Mouse (Mus musculus) liver, embryonic 11.5 days (tissue): ENCODE data around the gene Ttf1. TPM values are rescaled to one million over a fixed set of nuclear protein-coding genes. Genes with fewer than 3 reads are reported as not detected.
A peak's percentile ranks its signal among the peaks of the same experiment; 100 is the strongest.

Experiments
- ATAC-seq: fragments of 200-750 bp; cut with Nextera tagmentation; replicated peaks from 2 replicates; pipeline ENCODE4 v1.8.0; 2017; ENCODE audit warnings: moderate number of reproducible peaks, mild to moderate bottlenecking, moderate TSS enrichment, moderate library complexity; ENCODE audit not compliant: low FRiP score
- DNase-seq: peaks from one replicate; pipeline ENCODE4 v3.0.0-alpha.2; 2017; ENCODE audit warnings: low spot score
- H3K27ac ChIP-seq: fragments of 300-500 bp; sonication (generic); 2 replicates; pipeline ENCODE4 v1.5.1; 2014; ENCODE audit warnings: mild to moderate bottlenecking, low read depth, low read length, control low read depth
- H3K27me3 ChIP-seq: fragments of 300-500 bp; sonication (generic); replicated peaks from 2 replicates; pipeline ENCODE4 v1.6.1; 2014; ENCODE audit warnings: low read length, mixed read lengths; ENCODE audit not compliant: control insufficient read depth, insufficient read depth
- H3K36me3 ChIP-seq: fragments of 300-500 bp; sonication (generic); 2 replicates; pipeline ENCODE4 v1.6.1; 2014; ENCODE audit warnings: mild to moderate bottlenecking, low read length, moderate library complexity, mixed read lengths; ENCODE audit not compliant: control insufficient read depth, insufficient read depth
- H3K4me1 ChIP-seq: fragments of 300-500 bp; sonication (generic); replicated peaks from 2 replicates; pipeline ENCODE4 v1.6.1; 2014; ENCODE audit warnings: low read length, mixed read lengths; ENCODE audit not compliant: control insufficient read depth, insufficient read depth
- H3K4me2 ChIP-seq: fragments of 300-500 bp; sonication (generic); 2 replicates; pipeline ENCODE4 v1.6.1; 2014; ENCODE audit warnings: mild to moderate bottlenecking, control low read depth, moderate library complexity
- H3K4me3 ChIP-seq: fragments of 300-500 bp; sonication (generic); 2 replicates; pipeline ENCODE4 v1.5.1; 2014; ENCODE audit warnings: low read depth, low read length, control low read depth
- H3K9ac ChIP-seq: fragments of 300-500 bp; sonication (generic); 2 replicates; pipeline ENCODE4 v1.6.1; 2014; ENCODE audit warnings: low read depth, low read length, control low read depth
- H3K9me3 ChIP-seq: fragments of 300-500 bp; sonication (generic); 2 replicates; pipeline ENCODE4 v1.6.1; 2016; ENCODE audit warnings: low read length, inconsistent platforms, mixed read lengths; ENCODE audit not compliant: control insufficient read depth
- WGBS: fragments of 180-500 bp; shearing (Covaris S2); extraction: QIAGEN DNeasy Blood & Tissue Kit; methylation state at CpG from one replicate; pipeline ENCODE4 v1.1.7; 2014; 5-methylcytosine and 5-hydroxymethylcytosine counted together
- polyA plus RNA-seq: library from polyadenylated mRNA; unstranded; fragments of >200 nt; fragmentation: Nextera tagmentation; extraction: Ambion mirVana; gene quantifications from 2 replicates; pipeline ENCODE4 v1.2.1, GENCODE M21; 2014

Gene Ttf1
- polyA plus RNA-seq, 1 experiment from 2014 or later: 11.1 TPM

DNA sequence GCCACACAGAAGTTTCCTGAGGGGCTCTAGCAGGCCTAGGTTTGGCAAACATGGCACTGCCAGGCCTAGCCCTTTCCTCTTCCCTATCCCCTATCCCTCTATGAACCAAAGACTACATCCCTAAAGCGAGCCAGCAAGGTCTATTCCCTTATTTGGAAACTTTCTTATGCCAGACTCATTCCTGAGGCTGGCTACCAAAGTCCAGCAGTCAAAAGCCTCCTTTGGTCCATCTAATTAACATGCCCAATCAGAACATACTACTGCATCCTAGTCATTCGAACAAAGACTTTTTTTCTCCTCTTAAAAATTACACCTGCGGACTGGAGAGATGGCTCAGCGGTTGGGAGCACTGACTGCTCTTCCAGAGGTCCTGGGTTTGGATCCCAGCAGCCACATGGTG is 28.1 kb upstream of the Ttf1 start:
- peaks cover 3% of the 10 kb centered on the region; the same call in 1 of the 2 replicates for H3K4me1 ChIP-seq
- no peak overlapping the region for H3K4me3 ChIP-seq
- 78% methylated on average over 4 of the region's 4 CpGs for WGBS
- ATAC-seq (no peak), DNase-seq (no peak)
- no peak overlapping the region for H3K27ac ChIP-seq
- H3K27me3 ChIP-seq: no peaks in the 10 kb centered on the region; the same call in 1 of the 2 replicates
- H3K36me3 ChIP-seq: no peaks in the 10 kb centered on the region
- H3K9ac ChIP-seq: no peak overlapping the region
- H3K4me2 ChIP-seq: no peak overlapping the region
- H3K9me3 ChIP-seq: no peaks in the 10 kb centered on the region

DNA sequence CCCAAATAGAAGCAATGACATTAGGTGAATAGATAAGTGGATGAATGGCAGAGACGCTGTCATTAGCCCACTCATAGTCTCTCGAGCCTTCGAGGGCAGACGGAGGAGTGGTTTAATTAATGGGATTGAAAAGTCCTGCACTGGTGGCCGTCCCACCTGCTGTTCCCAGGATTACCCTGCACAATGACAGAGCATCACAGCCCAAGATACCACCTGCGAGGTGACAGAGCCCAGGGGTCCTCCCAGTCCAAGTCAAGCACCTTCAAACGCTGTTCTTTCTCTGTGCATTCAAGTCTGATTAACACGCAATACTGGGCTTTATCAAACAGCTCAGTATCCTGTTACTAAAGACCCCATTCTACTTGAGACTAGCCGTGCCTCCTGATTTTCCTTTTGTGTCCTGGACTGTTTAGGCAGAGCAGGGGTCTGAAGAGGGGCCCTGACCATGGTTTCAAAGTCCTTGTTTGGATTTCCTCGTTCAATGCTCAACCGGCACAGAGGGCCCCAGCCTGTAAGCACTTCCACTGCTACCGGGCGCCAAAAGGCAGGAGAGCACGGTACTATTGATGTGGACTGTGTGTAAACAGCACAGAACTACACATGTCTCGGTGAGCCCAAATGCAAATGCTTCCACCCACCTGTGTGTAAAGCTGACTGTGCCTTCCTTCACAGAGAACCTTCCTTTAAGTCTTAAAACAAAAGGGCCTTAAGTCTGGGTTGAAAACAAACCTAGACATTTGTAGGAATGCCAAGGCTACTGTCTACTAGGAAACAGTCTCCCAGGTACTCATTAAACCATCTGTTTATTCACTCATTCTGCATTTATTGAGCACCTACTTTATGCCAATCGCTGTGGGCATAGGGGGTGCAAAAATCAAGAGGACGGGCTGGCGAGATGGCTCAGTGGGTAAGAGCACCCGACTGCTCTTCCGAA is 25.3 kb upstream of the Ttf1 start:
- Histone ChIP-seq H3K27ac (peak overlapping the region; percentile 68), H3K9me3 (no peaks in the 10 kb centered on the region), H3K9ac (no peak overlapping the region), H3K4me3 (no peak overlapping the region), H3K36me3 (no peaks in the 10 kb centered on the region), H3K4me2 (no peak overlapping the region), H3K4me1 (peaks cover 3% of the 10 kb centered on the region; the same call in 1 of the 2 replicates), H3K27me3 (peaks cover 10% of the 10 kb centered on the region)
- 62% methylated on average over 20 of the region's 20 CpGs for WGBS
- DNase-seq (no peak), ATAC-seq (peak; percentile 53; the same call in 1 of the 2 replicates)

DNA sequence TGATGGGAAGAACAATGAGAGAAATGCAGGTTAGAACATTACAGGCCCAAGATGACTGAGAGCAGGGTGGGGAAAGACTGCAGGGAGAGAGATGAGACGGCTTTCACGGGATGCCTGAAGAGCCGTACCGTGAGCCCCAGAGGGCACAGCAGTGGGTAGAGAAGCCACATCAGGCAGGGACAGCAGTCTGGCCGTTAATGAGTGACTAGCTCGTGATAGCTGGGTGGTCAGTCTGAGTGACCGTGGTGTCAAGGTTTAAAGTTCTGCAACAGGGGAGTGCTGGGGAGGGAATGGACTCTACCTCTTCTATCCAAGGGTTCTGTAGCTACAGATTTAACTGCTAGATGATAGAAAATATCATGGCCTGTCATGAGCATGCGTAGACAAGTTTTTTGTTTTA is 24.4 kb upstream of the Ttf1 start:
- Histone ChIP-seq H3K36me3 (no peaks in the 10 kb centered on the region), H3K4me2 (no peak overlapping the region), H3K4me1 (0 out of 2 replicates have a peak, but pooled peaks cover 3% of the 10 kb centered on the region), H3K27me3 (peaks cover 19% of the 10 kb centered on the region), H3K4me3 (no peak overlapping the region), H3K9me3 (no peaks in the 10 kb centered on the region), H3K27ac (peak overlapping the region; percentile 52), H3K9ac (no peak overlapping the region)
- DNase-seq: no peak
- ATAC-seq: peak; percentile 61; the same call in 1 of the 2 replicates
- WGBS: 66% methylated on average over 8 of the region's 8 CpGs

- Histone ChIP-seq H3K4me1 (no peaks in the 10 kb centered on the region), H3K9me3 (no peaks in the 10 kb centered on the region), H3K36me3 (no peaks in the 10 kb centered on the region), H3K27me3 (peaks cover 34% of the 10 kb centered on the region), H3K4me2 (no peak overlapping the region), H3K9ac (no peak overlapping the region), H3K4me3 (no peak overlapping the region), H3K27ac (no peak overlapping the region)
- 30% methylated on average over 5 of the region's 5 CpGs for WGBS
- DNase-seq (no peak), ATAC-seq (no peak)
Observed at GRCm38 (mm10) chr2:29039741-29040140, 20.3 kb upstream of the Ttf1 start.

DNA sequence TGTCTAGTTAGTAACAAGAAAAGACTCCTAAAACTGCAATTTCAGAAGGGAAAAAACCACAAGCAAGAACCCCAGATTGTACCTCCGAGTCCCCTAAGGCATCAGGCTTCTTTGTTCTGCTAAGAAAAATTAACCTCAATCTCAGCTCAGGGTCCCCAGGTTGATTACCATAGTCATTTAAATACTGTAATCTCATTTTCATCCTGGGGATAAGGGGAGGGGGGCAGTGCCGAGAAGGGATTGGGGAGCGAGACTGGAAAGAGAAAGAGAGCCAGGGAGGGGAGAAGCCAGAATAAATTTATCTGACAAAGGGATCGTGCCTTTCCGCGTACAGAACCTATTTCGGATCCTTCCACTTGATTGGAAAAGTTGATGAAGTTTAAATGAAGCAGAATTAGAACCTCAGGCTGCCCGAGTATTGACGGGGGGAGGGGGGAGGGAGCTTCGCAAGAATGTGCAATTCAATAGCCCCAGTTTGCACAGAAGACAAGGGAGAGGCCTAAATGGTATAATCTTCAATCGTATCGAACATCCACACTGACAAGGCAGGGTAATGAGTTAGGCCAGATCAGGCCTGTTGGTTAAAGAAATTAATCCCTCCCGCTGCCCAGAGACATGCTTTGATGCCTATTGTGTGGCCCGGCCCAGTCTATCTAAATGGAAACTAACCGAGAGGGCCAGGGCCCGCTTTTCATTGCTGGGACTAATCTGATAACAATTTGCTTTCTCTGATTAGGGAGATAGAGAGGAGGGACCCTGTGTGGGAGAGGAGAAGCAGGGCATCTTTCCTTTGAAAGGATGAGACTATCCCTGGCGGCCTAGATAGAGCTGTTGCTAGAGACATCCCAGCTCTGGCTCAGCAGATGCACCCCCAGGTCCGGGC is 19.2 kb upstream of the Ttf1 start:
- H3K27ac ChIP-seq: no peak overlapping the region
- H3K4me1 ChIP-seq: no peaks in the 10 kb centered on the region
- ATAC-seq: no peak
- H3K27me3 ChIP-seq: peaks cover 34% of the 10 kb centered on the region
- no peak overlapping the region for H3K4me3 ChIP-seq
- H3K9ac ChIP-seq: no peak overlapping the region
- 16% methylated on average over 18 of the region's 18 CpGs for WGBS
- no peak overlapping the region for H3K4me2 ChIP-seq
- no peaks in the 10 kb centered on the region for H3K36me3 ChIP-seq
- H3K9me3 ChIP-seq: no peaks in the 10 kb centered on the region
- DNase-seq: no peak

GRCm38 (mm10) chr2:29041477-29041768 is 18.6 kb upstream of the Ttf1 start:
- Histone ChIP-seq H3K36me3 (no peaks in the 10 kb centered on the region), H3K27ac (no peak overlapping the region), H3K4me2 (no peak overlapping the region), H3K9ac (no peak overlapping the region), H3K9me3 (no peaks in the 10 kb centered on the region), H3K4me1 (no peaks in the 10 kb centered on the region), H3K27me3 (peaks cover 34% of the 10 kb centered on the region), H3K4me3 (no peak overlapping the region)
- no peak for DNase-seq
- ATAC-seq: no peak
- WGBS: 27% methylated on average over 8 of the region's 8 CpGs

- ATAC-seq (no peak), DNase-seq (no peak)
- WGBS: 79% methylated on average over 5 of the region's 5 CpGs
- Histone ChIP-seq H3K36me3 (no peaks in the 10 kb centered on the region), H3K27ac (no peak overlapping the region), H3K27me3 (peaks cover 34% of the 10 kb centered on the region), H3K4me2 (no peak overlapping the region), H3K9ac (no peak overlapping the region), H3K4me1 (no peaks in the 10 kb centered on the region), H3K4me3 (no peak overlapping the region), H3K9me3 (no peaks in the 10 kb centered on the region)
Observed at GRCm38 (mm10) chr2:29042124-29042523, 17.9 kb upstream of the Ttf1 start.

- Histone ChIP-seq H3K4me1 (no peaks in the 10 kb centered on the region), H3K4me2 (no peak overlapping the region), H3K9ac (no peak overlapping the region), H3K36me3 (no peaks in the 10 kb centered on the region), H3K4me3 (no peak overlapping the region), H3K27ac (no peak overlapping the region), H3K27me3 (peaks cover 10% of the 10 kb centered on the region), H3K9me3 (no peaks in the 10 kb centered on the region)
- DNase-seq (no peak), ATAC-seq (no peak)
- WGBS: 71% methylated on average over 16 of the region's 16 CpGs
Observed at GRCm38 (mm10) chr2:29046151-29046550, 13.9 kb upstream of the Ttf1 start.
